Mouse (Mus musculus) retina, embryonic 14.5 days (tissue): ENCODE measurements around the gene Atp6v1a.

Experiments used
- DNase-seq: peaks from one replicate; pipeline ENCODE4 v3.0.0-alpha.2; 2015; ENCODE audit warnings: low spot score

Gene Atp6v1a

GRCm38 (mm10) chr16:44138377-44138978, 1.0 kb downstream of the Atp6v1a start:
- DNase-seq, result no peak

GRCm38 (mm10) chr16:44136511-44137021, 2.9 kb downstream of the Atp6v1a start:
- DNase-seq, result no peak

DNA sequence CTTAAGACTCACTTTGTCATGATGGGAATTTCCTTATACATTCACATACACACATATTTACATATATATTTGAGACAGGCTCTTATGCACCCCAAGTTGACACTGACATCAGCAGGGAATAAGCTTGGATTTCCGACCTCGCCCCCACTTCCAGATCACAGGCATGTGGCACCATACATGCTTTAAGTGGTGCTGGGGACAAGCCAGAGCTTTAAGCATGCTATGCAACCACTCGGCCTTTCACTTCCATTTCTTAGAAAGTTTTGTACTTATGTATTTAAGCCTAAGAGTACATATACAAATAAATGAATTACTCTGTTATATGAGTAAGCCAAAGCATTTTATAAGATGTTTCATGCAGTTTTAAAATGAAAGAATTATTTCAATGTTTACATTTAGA, 6.3 kb downstream of the Atp6v1a start:
- DNase-seq, result no peak

GRCm38 (mm10) chr16:44132300-44132699, 7.2 kb downstream of the Atp6v1a start:
- no peak for DNase-seq

DNA sequence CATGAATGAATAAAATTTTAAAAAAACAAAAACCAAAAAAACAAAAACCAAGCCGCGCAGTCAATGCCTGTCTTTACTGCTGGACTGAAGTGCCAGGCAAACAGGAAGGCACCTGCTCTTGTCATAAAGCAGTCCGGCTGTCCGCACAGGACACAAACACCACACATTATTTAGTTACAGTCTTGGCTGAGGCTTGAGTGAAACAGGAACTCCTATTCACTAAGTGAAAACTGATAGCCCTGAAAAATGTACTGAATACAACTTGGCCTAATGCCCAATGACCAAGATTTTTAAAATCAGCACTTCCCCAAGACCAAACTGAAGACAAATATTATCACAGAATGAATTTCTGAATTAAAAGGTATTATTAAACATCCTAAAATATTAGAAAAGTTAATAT, 13.1 kb downstream of the Atp6v1a start:
- no peak for DNase-seq

GRCm38 (mm10) chr16:44125436-44125835, 14.1 kb downstream of the Atp6v1a start:
- no peak for DNase-seq

- DNase-seq, result no peak
These were observed 14.8 kb downstream of the Atp6v1a start for GRCm38 (mm10) chr16:44124713-44125112.

DNA sequence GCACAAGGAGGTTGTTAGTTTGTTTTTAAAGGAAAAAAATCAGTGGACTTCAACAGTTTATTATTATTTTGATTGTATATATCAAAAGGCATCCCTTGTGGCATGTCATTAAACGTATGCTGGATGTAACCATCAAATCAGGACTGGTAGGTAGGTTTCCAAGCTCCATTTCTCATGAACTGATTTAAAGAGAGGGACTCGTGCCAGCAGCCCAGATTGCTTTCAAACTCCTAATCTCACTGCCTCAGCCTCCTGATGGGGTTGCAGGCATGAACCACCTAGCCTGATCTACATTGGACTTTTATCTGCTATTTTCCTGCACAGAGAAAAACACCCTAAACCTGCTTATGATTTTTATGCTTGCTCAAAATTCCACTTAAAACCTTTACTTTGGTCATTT, 15.7 kb downstream of the Atp6v1a start:
- no peak for DNase-seq

GRCm38 (mm10) chr16:44122982-44123725, 16.4 kb downstream of the Atp6v1a start:
- DNase-seq, result no peak

DNA sequence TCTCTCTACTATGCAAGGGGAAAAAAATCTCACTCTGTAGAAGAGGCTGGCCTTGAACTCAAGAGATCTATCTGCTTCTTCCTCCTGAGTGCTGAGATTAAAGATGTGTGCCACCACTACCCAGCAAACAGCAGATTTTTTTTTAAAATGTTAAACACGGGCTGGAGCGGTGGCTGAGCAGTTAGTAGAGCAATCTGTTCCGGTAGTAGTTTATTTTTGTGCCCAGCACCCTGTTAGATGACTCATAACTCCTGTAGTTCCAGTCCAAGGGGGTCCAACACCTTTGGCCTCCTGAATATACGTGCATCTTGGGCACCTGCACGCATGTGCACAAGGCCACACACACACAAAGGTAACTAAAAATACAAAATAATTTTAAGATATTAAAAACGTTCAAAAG, 16.9 kb downstream of the Atp6v1a start:
- DNase-seq, result no peak

- DNase-seq, result no peak
These were observed 17.4 kb downstream of the Atp6v1a start for GRCm38 (mm10) chr16:44122122-44122521.

DNA sequence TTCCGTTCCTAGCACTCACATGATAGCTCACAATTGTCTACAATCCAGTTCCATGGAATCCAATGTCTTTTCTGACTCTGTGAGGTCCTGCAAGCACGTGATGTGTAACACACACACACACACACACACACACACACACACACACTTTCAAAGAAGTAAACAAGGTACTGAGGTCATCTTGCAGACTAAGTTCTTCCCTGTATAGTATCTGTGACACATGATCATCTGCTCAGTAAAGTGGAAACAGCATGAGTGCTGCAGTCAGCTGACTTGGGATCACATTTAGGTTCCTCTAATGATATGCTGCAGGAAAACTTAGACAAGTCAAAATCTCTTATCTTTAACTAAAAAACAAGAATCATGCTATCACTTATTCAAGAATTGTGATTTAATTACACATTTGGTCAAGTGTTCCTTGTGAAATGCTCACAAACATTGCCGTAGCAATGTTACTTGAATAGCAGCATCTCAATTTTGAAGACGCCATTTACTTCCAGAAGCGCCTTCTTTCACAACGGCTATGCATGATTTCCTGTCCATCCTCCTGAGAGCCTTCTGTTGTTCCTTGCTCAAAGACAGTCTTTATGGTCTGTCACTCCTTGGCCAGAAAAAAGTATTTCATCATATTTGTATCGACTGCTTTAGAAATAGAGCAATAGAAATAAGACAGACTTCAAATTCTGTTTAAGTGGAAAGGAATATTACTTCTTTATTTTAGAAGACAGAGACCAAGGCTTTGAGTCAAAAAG, 19.6 kb downstream of the Atp6v1a start:
- no peak for DNase-seq

GRCm38 (mm10) chr16:44109002-44109401, 30.5 kb downstream of the Atp6v1a start:
- DNase-seq, result no peak

- no peak for DNase-seq
These were observed 34.3 kb downstream of the Atp6v1a start for GRCm38 (mm10) chr16:44105211-44105610.

DNA sequence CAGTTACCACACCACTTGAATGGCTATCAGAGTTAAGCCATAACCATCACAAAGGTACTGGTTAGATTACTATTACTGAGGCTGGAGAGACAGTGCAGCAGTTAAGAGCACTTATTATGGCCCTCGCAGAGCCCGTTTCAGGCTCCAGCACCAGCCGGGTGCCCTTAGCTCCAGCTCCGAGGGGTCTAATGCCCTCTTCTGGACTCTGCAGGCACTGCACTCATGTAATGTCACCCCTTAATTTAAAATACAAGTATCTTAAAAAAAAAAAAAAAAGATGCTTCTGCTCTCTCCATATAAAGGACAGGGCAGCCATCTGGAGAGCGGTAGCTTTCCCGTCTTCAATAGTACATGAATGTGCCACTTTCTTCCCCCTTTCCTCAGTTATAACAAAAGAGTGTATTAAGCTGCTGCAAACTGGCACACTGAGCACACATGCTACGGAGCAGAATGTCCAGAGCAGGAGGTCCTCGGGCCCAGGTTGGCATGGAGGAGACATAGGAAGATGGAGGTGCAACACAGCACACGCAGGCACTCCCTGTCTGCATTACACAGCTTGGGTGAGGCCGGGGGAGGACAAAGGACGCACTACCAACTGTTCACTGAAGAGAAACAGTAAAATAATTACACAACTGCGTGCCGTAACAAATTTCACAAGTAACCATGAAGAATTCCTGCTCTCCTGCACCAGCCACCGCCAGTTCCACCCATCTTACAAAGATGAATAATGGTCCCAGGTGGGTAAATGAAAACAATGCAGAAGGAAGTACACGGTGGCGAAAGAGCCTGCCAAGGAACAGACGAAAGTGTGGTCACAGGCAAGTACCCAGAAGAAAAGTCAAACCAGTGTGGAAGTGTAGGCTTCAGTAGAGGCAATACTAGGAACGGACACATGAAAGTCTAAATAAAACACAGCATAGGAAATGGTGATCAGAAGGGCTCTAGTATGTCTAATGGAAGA, 35.4 kb downstream of the Atp6v1a start:
- DNase-seq, result no peak

DNA sequence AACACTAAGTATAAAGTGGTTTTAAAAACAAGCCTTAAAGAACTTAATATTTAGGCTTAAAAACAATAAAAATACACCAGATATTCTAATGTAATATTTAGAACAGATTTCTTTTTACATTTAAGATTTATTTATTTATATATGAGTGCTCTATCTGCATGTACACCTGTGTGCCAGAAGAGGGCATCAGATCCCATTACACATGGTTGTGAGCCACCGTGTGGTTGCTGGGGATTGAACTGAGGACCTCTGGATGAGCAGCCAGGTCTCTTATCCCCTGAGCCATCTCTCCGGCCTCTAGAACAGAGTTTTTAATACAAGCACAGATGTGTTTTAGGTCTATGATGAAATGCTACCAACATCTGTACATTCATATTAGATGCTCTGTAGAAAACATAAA, 36.6 kb downstream of the Atp6v1a start:
- no peak for DNase-seq

DNA sequence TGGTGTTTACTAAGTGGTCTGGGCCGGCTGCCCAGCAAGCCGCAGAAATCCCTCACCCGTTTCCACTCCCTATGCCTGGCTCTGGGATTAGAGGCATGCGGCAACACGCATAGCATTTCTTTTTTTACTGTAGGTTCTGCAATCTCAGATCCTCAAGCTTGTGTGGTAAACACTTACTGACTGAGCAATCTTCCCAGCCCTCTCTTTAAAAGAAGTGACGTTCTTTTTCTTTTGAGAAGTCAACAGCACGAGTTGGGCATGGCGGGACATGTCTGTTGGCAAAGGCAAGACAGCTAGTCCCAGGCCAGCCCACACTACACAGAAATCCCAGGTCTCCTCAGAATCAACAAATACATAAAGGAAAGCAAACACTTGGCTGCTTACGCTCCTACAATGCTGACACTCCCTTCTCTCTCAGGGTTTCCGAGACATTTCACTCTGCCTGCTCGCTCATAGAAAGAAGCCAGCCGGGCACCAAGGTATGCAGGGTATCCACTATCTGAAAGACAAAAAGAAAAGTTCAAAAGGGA, 38.3 kb downstream of the Atp6v1a start:
- DNase-seq, result no peak

GRCm38 (mm10) chr16:44099377-44099776, 40.1 kb downstream of the Atp6v1a start:
- DNase-seq, result no peak

GRCm38 (mm10) chr16:44087650-44088049, 51.9 kb downstream of the Atp6v1a start:
- no peak for DNase-seq

GRCm38 (mm10) chr16:44063025-44063894, 76.2 kb downstream of the Atp6v1a start, which contains the start of gene Gramd1c:
Gene Gramd1c, minus strand, starts transcription at chr16:44063345.
- peak; percentile 85 for DNase-seq
